Mouse (Mus musculus) right cerebral cortex, postnatal 14 days (tissue): ENCODE data around the gene Rnf19b.

Experiments used
- DNase-seq: peaks from one replicate; pipeline ENCODE4 v3.0.0; 2022

Rnf19b gene

DNA sequence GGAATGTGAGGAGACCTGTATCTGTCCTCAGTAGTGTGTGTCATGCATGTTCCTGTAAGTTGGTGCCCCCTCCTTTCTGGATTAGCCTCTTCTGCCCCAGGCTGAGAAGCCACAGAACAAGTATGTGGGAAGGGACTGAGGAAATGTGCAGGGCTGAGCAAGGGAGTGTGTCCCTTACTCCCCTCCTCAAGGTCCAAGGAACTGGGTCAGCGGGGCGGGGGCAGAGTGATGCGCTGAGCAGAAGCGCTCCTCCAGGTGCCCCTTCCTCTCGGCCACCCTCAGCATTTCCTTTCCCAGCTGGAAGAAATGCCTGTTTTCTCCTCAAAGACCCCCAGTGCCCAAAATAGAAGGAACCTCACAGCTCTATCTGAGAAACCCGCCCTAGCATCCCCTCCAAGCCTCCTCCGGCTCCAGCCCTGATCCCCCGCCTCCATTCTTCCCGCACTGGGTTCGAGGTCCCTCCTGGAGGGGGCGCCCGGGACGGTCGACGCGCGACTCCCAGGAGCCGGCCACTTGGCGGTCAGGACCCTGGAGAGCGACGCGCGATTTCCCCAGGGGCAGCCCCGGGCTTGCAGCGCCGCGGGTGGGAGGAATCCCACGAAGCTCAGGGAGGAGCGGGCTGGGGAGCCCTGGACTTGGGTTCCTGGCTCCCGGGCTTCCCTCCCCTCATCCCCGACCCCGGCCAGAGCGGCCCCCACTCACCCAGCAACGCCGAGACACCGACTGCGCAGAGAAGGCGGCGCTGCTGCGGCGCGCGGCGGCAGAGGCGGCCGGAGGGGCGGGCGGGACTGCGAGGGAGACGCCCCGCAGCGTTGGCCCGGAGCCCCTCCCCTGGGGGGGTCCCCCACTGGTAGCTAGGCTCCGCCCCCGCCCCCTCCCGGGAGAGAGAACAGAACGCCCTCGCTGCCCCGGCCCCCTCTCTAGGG lies 62.7 kb downstream of the Rnf19b start:
- DNase-seq = peak; percentile 73

DNA sequence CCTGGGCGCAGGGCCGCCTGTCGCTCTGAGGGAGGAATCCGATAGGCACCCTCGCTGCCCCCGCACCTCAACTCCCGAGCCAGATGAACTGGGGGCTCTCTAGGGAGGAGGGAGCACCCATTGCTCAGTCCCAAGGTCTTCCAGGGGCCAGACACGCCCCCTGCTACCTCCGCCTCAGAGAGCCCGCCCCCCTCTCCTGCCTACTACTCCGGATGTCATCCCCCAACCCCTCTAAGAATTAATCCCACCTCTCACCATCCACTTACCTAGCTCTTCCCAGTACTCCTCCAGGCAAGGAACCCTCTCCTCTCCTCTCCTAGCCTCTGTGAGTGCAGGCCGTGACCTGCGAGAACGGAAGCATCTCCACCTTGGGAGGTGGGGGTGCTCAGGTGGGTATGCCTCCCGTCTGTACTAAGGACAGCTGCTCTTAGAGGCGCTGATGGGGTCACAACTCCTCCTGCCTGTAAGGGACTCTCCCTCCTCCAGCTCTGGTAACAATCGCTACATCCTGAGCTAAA lies 63.6 kb downstream of the Rnf19b start, which contains the start of gene Hpca:
Gene Hpca (minus strand): TSS at position 468 of the 518 bp plus-strand sequence.
- no peak for DNase-seq

DNA sequence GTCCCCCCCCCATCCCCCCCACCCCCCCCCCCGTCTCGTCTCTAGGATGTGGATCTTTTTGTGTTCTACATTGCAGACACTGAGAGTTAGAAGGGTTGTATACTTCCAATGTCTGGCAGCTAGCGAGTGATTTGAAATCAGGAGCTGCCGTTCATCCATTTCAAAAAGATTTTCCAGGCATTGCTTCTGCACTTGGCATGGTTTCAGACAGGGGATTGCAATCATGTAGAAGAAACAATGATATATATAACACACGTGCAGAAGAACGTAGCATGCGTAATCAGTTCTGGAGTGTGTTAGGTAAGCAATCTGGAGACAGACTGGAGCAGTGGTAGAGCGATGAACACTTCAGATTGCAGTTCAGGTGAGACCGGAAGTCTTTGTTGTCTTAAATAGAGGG lies 64.0 kb downstream of the Rnf19b start:
- no peak for DNase-seq

DNA sequence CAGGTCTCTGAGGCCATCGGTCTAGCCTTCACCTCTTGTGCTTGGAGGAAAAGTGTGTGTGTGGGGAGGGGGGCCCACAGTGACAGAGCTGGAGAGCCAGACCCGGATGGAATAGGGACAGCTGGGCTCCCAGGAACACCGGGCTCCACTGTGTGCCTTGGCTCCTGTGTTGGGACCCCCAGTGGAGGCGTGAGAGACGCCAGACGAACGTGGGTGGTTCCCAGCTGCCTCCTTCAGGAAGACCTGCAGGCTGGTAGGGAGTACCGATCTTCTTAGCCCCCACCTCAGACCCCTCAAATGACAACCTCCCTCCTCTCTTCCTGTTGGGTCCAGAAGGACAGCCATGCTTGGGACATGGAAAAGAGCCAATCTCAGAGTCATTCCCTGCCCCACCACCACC lies 64.6 kb downstream of the Rnf19b start:
- no peak for DNase-seq

DNA sequence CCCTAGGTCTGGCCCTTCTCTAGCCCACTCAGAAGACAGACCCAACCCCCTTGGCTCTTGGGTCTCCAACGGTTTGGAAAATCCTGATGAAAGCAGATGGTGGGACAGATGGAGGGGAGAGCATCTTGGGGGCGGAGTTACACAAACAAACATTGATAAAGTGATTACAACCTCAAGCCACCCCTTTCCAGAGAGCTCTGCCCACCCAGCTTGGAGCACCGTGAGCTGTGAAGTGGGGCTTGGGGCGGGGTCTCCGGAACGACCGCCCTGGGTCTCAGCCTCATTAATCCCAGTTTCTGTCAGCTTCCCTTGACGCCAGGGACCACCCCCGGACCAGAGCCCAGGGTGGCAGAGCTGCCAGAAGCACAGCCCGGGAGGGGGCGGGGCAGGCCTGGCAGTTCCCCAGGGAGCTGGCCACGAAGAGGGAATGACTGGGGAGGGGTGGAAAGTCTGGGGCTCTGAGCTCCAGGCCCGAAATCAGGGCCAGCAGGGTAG lies 66.6 kb downstream of the Rnf19b start:
- peak; percentile 76 for DNase-seq

DNA sequence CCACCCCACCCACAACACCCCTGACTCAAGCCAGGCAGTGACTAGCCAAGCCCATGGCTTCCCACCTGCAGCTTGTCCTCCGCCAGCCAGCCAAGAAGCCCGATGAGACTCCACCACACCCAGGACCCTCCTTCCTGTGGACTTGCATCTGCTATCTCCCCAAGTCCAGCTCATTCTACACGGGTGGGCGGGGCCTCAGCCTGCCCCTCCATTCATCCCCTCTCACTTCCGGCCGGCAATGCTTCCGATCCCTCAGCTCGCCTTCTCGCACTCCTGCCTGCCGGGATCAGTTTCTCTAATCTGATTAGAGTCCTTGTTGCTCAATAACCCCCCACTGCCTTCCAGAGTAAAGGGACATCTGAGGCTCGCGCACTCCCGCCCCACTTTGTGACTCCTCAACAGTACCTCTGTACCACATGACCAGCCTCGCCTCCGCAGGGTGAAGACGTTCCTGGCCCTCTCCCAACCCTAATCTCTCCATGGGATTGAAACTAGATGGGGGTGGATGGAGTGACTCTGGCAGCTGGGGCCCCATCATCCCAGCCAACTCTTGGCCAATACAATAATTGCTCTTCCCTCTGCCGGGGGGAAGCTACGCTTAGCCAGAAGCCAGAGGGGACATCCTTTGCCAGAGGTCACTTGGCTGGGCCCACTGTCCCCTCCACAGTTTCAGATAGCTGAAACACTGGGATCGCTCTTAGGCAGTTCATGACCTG lies 67.8 kb downstream of the Rnf19b start:
- DNase-seq = no peak

DNA sequence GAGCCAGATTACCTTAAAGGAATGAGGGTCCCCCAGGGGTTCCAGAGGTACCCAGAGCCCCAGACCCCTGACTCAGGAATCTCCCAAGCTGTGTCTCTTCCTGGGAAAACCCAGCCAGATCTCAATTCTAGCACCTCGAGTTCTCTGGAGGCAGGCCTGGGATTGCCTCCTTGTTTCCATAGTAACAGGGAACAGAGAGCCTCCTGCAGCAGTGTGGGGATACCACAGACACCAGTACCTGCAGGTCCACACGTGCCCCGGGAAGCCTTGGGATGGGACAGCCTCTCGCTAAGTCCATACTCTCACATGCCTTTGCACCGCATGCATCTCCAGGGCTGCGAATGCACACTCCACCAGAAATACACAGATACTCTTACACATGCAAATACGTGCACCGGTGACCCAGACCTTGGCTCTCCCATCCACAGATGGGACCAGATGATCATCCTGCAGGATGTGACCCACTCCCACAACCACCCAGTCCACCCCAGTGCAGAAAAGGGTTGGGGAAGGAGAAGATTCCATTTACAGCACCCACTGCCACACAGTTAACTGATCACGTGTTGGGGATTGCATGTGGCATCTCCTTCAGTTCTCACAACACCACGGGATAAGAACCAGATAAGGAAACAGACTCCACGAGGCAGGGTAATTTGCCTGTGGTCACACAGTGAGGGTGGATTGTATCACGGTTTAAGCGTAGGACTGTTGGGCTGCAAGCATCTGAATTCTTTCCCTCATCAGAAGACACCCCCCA lies 70.7 kb downstream of the Rnf19b start:
- DNase-seq = no peak

DNA sequence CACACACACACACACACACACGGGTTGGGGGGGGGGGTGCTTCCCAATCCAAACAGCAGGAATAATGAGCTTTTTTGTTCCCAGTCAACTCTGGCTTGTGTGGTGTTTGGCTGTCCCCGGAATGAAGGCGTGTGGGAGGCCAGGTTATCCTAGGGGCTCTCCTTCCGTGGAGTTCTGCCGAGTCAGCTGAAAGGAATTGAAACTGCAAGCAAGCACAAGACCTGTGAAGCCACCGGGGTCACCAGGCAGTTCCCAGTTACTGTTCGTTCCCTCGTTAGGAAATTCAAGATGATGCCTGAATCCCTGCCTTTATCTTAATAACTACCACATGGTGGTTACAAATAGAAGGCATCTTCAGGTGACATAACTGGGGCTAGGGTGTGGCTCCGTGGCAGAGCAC lies 71.3 kb downstream of the Rnf19b start:
- no peak for DNase-seq

DNA sequence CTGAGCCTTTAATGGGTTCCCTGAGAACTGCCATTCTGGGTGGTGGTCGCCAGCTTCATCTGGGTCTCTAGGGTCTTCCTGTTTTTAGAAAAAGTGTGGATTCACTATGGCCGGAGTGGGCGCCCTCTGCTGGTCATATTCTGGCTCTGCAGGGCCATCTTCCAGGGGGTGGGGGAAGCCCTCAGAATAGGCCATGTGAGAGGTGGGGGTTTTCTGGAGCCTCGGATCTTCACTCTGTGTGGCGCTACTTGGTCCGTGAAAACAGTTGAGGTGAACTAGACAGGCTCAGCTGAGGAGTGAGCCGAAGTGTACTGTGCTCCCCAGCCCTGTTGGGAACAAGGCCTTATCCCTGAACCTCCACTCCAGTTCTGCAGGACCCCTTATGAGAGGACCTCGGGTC lies 72.1 kb downstream of the Rnf19b start:
- no peak for DNase-seq

DNA sequence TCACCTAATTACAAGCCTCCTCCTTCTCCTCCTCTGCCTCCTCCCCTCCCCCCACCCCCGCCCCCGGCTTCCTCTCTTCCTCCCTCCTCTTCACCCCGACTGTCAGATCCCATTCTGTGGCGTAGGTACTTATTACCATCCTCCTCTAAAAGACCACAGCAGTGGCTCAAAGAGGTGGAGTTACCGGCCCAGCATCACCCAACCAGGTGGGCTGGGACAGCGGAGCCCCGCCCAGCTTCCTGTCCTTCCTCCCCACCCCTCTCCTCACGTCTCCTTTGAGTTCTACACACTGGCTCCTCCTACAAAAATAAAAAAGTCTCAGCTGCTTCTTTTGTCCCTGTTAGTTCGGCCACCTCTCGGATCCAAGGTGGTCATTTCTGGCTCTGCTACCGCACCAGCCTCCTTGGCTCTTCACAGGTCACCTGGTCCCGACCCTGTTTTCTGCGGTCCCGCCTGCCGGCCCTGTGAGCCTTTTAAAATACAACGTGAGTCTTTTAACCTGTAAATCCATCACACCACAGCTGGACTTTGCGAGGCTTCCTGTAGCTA lies 72.8 kb downstream of the Rnf19b start:
- DNase-seq = no peak

DNA sequence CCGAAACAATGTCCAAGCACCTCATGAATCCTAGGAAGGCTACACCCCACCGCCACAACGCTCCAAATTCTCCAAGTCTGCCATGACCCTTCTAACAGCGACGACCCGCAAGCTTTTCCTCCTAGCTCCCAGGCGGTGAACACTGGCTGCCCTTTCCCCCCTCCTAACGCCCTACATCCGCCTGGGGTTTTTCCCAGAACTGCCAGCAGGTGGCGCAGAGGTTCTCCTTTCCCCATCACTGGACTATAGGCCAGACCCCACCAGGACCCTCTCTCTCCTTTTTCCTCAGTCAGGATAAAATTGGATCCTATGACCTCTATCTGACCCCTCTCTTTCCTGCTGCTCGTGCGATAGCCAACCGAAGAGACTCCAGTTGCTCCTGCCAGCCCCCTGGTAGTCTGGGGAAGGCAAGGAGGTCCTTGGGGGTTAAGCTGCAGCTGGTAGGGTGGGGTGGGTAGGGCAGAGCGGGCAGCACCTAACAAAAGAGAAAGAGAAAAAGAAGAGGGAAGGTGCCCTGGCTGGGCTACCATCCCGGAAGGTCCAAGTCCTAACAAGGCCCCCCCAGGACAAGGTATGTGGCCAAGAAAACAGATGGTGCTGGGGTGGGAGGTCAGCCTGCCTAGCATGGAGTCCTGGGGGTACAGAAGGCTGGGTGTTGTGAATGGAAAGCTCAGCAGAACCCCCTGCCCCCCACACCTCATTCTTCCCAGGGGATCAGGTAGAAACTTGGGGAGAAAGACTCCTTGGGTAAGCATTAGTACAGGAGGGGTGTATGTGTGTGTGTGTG lies 76.9 kb downstream of the Rnf19b start:
- DNase-seq = peak; percentile 79
